Mouse (Mus musculus): ENCODE results near the gene Sema5b.

Gene Sema5b

GRCm38 (mm10) chr16:35592274-35593065 lies 51.5 kb downstream of the Sema5b start:
- DNase-seq (ENCODE audit: low spot score in 2 of 2) = no peak

- DNase-seq (ENCODE audit: low spot score in 2 of 2) = no peak
Measured at GRCm38 (mm10) chr16:35593474-35593873, 52.5 kb downstream of the Sema5b start.

- no peak for DNase-seq (ENCODE audit: low spot score in 2 of 2)
Measured at GRCm38 (mm10) chr16:35596241-35596640, 55.3 kb downstream of the Sema5b start.

GRCm38 (mm10) chr16:35596661-35597350 lies 55.9 kb downstream of the Sema5b start:
- DNase-seq (ENCODE audit: low spot score in 2 of 2) = no peak

GRCm38 (mm10) chr16:35597991-35598390 lies 57.0 kb downstream of the Sema5b start:
- no peak for DNase-seq (ENCODE audit: low spot score in 2 of 2)

- DNase-seq (ENCODE audit: low spot score in 2 of 2) = no peak
Measured at GRCm38 (mm10) chr16:35598802-35599201, 57.9 kb downstream of the Sema5b start.

- no peak for DNase-seq (ENCODE audit: low spot score in 2 of 2)
Measured at GRCm38 (mm10) chr16:35600282-35600681, 59.3 kb downstream of the Sema5b start.

GRCm38 (mm10) chr16:35601426-35601825 lies 60.5 kb downstream of the Sema5b start:
- DNase-seq (ENCODE audit: low spot score in 2 of 2) = no peak

- DNase-seq (ENCODE audit: low spot score in 2 of 2) = no peak
Measured at GRCm38 (mm10) chr16:35602529-35602928, 61.6 kb downstream of the Sema5b start.

- peak in 1 of 2 experiments; percentile 34 for DNase-seq (ENCODE audit: low spot score in 2 of 2)
Measured at GRCm38 (mm10) chr16:35603729-35604522, 63.0 kb downstream of the Sema5b start.

- DNase-seq (ENCODE audit: low spot score in 2 of 2) = no peak
Measured at GRCm38 (mm10) chr16:35607250-35607649, 66.3 kb downstream of the Sema5b start.

GRCm38 (mm10) chr16:35608244-35608643 lies 67.3 kb downstream of the Sema5b start:
- no peak for DNase-seq (ENCODE audit: low spot score in 2 of 2)

- no peak for DNase-seq (ENCODE audit: low spot score in 2 of 2)
Measured at GRCm38 (mm10) chr16:35609561-35609960, 68.6 kb downstream of the Sema5b start.

- peak in 1 of 2 experiments; percentile 38 for DNase-seq (ENCODE audit: low spot score in 2 of 2)
Measured at GRCm38 (mm10) chr16:35613851-35614804, 73.2 kb downstream of the Sema5b start.

- DNase-seq (ENCODE audit: low spot score in 2 of 2) = no peak
Measured at GRCm38 (mm10) chr16:35617732-35618131, 76.8 kb downstream of the Sema5b start.

GRCm38 (mm10) chr16:35623026-35623425 lies 82.1 kb downstream of the Sema5b start:
- no peak for DNase-seq (ENCODE audit: low spot score in 2 of 2)

GRCm38 (mm10) chr16:35623986-35624385 lies 83.0 kb downstream of the Sema5b start:
- no peak for DNase-seq (ENCODE audit: low spot score in 2 of 2)

GRCm38 (mm10) chr16:35624877-35625276 lies 83.9 kb downstream of the Sema5b start:
- DNase-seq (ENCODE audit: low spot score in 2 of 2) = no peak

- DNase-seq (ENCODE audit: low spot score in 2 of 2) = peak in 1 of 2 experiments; percentile 44
Measured at GRCm38 (mm10) chr16:35625286-35626020, 84.5 kb downstream of the Sema5b start.

- peak; percentile 63 to 83 for DNase-seq (ENCODE audit: low spot score in 2 of 2)
Measured at GRCm38 (mm10) chr16:35627992-35628607, 87.2 kb downstream of the Sema5b start.
